Mouse (Mus musculus) neural tube, embryonic 11.5 days (tissue): Measurements from ENCODE around the gene Ctxn1. TPM values are rescaled to one million over a fixed set of nuclear protein-coding genes. Genes with fewer than 3 reads are reported as not detected.
A peak's percentile ranks its signal among the peaks of the same experiment; 100 is the strongest.

Experiments
- ATAC-seq: fragments of 200-750 bp; cut with Nextera tagmentation; 2 replicates; pipeline ENCODE4 v1.8.0; 2017; ENCODE audit warnings: moderate number of reproducible peaks, mild to moderate bottlenecking, moderate TSS enrichment, moderate library complexity; ENCODE audit not compliant: insufficient read depth, low FRiP score, low TSS enrichment
- DNase-seq: peaks from one replicate; pipeline ENCODE4 v3.0.0-alpha.2; 2015; ENCODE audit warnings: low spot score
- H3K27ac ChIP-seq: fragments of 300-500 bp; sonication (generic); 2 replicates; pipeline ENCODE4 v1.5.1; 2014; ENCODE audit warnings: low read depth, mild to moderate bottlenecking, low read length
- H3K27me3 ChIP-seq: fragments of 300-500 bp; sonication (generic); 2 replicates; pipeline ENCODE4 v1.6.1; 2014; ENCODE audit warnings: mild to moderate bottlenecking, low read length, mixed read lengths; ENCODE audit not compliant: control insufficient read depth, insufficient read depth
- H3K36me3 ChIP-seq: fragments of 300-500 bp; sonication (generic); 2 replicates; pipeline ENCODE4 v1.6.1; 2014; ENCODE audit warnings: mild to moderate bottlenecking, low read length, moderate library complexity, mixed read lengths; ENCODE audit not compliant: control insufficient read depth, insufficient read depth
- H3K4me1 ChIP-seq: fragments of 300-500 bp; sonication (generic); 2 replicates; pipeline ENCODE4 v1.6.1; 2014; ENCODE audit warnings: low read length, mixed read lengths; ENCODE audit not compliant: control insufficient read depth, insufficient read depth
- H3K4me2 ChIP-seq: fragments of 300-500 bp; sonication (generic); 2 replicates; pipeline ENCODE4 v1.6.1; 2014; ENCODE audit warnings: low read depth, mild to moderate bottlenecking, moderate library complexity
- H3K4me3 ChIP-seq: fragments of 300-500 bp; sonication (generic); 2 replicates; pipeline ENCODE4 v1.5.1; 2014; ENCODE audit warnings: low read depth, low read length
- H3K9ac ChIP-seq: fragments of 300-500 bp; sonication (generic); 2 replicates; pipeline ENCODE4 v1.6.1; 2014; ENCODE audit warnings: mild to moderate bottlenecking, low read length
- H3K9me3 ChIP-seq: fragments of 300-500 bp; sonication (generic); 2 replicates; pipeline ENCODE4 v1.6.1; 2016; ENCODE audit warnings: low read length; ENCODE audit not compliant: control insufficient read depth
- WGBS: fragments of 180-500 bp; shearing (Covaris S2); extraction: QIAGEN DNeasy Blood & Tissue Kit; methylation state at CpG from one replicate; pipeline ENCODE4 v1.1.7; 2014; 5-methylcytosine and 5-hydroxymethylcytosine counted together
- polyA plus RNA-seq: library from polyadenylated mRNA; unstranded; fragments of >200 nt; fragmentation: Nextera tagmentation; extraction: Ambion mirVana; gene quantifications from 2 replicates; pipeline ENCODE4 v1.2.1, GENCODE M21; 2014

The Ctxn1 gene
- polyA plus RNA-seq, 1 experiment from 2014 or later = 140 TPM

DNA sequence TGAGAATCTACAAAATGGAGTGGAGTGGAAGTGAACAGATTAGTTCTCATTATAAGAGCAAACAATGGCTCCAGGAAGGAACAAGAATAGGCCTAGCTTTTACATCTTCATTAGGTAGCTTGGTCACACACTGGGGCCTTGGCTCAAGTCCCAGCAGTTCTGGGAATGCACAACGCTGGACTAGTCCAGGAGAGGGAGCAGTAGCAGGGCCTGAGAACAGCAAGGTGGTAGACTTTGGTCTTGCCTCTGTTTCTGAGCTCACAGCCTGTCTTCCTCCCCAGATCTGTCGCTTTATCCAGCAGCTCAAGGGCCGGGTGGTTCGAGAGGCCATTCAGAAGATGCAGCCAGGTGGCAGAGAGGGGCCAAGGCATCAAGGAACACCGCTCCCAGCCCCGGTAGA, 5.1 kb downstream of the Ctxn1 start:
- 69% methylated on average over 6 of the region's 6 CpGs for WGBS
- H3K9me3 ChIP-seq = no peaks in the 10 kb centered on the region
- no peak for DNase-seq

DNA sequence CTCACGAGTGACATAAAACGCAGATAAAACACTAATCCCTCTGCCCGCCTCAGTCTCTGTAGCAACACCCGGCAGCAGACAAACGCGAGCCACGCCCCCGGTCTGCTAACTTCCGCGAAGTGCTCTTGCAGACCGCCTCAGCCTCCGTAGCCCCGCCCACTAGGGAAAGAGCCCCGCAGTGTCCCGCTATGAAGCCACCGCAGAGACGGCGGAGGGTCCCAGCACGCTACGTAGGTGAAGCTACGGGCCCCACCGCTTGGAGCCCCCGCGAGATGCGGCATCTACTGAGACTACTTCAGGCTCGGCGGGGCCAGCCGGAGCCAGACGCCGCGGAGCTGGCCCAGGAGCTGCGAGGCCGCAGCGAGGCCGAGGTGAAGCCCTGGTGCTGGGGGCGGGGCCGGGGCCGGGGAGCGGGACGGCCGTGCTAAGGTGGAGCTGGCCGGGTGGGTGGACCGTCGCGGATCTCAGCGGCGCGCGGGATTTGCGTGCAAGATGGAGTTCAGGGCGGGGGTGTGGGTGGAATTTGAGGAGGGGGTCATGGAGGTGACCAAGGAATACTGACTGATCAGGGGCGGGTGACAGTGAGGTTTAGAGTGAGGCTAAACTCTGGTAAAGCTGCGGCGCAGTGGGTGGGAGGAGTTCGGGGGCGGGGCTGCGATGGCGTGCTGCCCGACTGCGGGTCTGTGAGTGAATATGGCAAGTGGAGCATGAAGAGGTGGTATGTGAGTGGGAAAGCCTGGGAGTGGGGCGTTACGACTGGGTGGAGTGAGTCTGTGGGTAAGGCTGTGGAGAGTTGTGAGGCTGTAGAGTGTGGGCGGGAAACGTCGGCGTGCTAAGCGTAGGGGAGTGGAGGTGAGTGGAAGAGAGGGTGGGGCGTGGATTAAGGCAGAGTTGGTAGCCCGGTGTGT, 5.9 kb downstream of the Ctxn1 start, which contains the start of gene Snapc2:
Snapc2 (plus strand) TSS at position 147 of the 908 bp plus-strand sequence.
- peak within 1 kb of the TSS; percentile 87 for H3K4me3 ChIP-seq
- peak within 1 kb of the TSS; percentile 84 for H3K9ac ChIP-seq
- DNase-seq (peak; percentile 96), ATAC-seq (peak; percentile 86)
- H3K27ac ChIP-seq = peak within 1 kb of the TSS; percentile 68
- 0 out of 2 replicates have a peak, but pooled peaks cover 2% of the 10 kb centered on the region for H3K27me3 ChIP-seq
- H3K4me1 ChIP-seq = peaks cover 15% of the 10 kb centered on the region
- H3K36me3 ChIP-seq = peaks cover 2% of the 10 kb centered on the region; the same call in 1 of the 2 replicates
- under 1% methylated on average over 69 of the region's 69 CpGs for WGBS
- peak within 1 kb of the TSS; percentile 72 for H3K4me2 ChIP-seq
- no peaks in the 10 kb centered on the region for H3K9me3 ChIP-seq

More for the DNA sequence above, 5.1 kb downstream of the Ctxn1 start:
- H3K4me1 ChIP-seq = peaks cover 15% of the 10 kb centered on the region
- H3K36me3 ChIP-seq = peaks cover 2% of the 10 kb centered on the region; the same call in 1 of the 2 replicates
- H3K27ac ChIP-seq = no peak overlapping the region
- H3K4me2 ChIP-seq = peak overlapping the region; percentile 72
- peak overlapping the region; percentile 87 for H3K4me3 ChIP-seq
- no peak for ATAC-seq
- 0 out of 2 replicates have a peak, but pooled peaks cover 2% of the 10 kb centered on the region for H3K27me3 ChIP-seq
- no peak overlapping the region for H3K9ac ChIP-seq

DNA sequence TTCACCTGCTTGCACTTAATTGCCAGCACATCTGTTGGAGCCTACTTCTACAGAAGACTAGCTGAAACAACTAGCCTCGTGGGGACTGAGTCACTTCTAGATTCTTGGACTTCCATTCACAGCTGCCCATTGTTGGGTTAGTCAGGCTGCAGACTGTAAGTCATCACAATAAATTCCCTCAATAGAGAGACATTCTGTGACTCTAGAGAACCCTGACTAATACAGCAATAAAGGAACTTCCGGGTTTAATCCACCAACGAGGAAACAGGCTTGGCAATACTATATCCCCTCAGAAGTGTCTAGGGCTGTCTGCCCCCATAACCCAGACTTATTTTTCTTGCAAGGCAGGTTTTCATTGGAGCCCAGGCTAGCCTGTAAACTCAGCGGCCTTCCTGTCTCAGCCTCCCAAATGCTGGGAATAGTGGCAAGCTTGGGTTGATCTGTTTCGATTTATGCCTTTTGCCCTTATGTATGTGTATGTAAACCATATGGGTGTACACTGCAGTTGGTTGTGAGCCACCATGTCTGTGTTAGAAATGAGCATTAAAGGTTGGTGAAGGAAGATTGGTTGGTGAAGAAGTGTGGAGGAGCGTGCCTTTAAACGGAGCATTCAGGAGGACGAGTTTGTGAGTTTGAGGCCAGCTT, 6.8 kb downstream of the Ctxn1 start:
- Histone ChIP-seq H3K9me3 (no peaks in the 10 kb centered on the region), H3K27ac (no peak overlapping the region), H3K9ac (peak overlapping the region; percentile 84; the same call in 1 of the 2 replicates), H3K4me3 (peak overlapping the region; percentile 87), H3K27me3 (0 out of 2 replicates have a peak, but pooled peaks cover 2% of the 10 kb centered on the region), H3K4me2 (peak overlapping the region; percentile 72), H3K4me1 (peaks cover 9% of the 10 kb centered on the region), H3K36me3 (peaks cover 2% of the 10 kb centered on the region; the same call in 1 of the 2 replicates)
- DNase-seq (peak; percentile 4), ATAC-seq (peak; percentile 0; the same call in 1 of the 2 replicates)
- WGBS = 48% methylated on average over 8 of the region's 8 CpGs

DNA sequence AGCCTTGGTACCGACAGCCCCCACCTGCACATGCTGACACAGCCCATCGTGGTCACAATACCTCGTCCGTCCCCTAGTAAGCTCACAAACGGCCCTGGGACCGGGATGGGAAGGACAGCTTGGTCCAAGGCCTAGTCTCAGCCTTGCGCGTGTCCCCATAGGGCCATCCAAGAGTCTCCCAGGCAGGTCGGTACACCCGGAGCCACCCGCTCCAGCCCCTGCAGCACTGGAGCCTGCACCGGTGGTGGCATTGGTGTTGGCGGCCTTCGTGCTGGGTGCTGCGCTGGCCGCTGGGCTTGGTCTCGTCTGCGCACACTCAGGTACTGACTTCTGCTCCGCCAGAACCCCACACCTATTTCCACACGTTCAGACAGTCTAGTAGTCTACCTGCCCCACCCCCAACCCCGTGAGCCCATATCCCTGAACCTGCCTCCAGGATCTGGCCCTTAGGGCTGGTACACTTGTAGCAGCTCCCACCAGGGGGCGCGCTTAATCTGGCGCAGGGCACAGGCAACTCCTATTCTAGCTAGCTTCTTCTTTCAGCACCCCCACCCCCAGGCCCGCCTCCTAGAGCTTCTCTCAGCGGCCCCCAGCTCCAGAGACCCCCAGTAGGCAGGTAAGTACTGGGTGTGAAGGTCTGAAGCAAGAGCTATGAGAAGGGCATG, 8.6 kb downstream of the Ctxn1 start:
- no peak overlapping the region for H3K9ac ChIP-seq
- DNase-seq = peak; percentile 85
- H3K36me3 ChIP-seq = peaks cover 8% of the 10 kb centered on the region
- no peak overlapping the region for H3K4me3 ChIP-seq
- no peak overlapping the region for H3K27ac ChIP-seq
- H3K9me3 ChIP-seq = no peaks in the 10 kb centered on the region
- peaks cover 5% of the 10 kb centered on the region for H3K4me1 ChIP-seq
- ATAC-seq = no peak
- 0 out of 2 replicates have a peak, but pooled peaks cover 2% of the 10 kb centered on the region for H3K27me3 ChIP-seq
- WGBS = 28% methylated on average over 26 of the region's 26 CpGs
- H3K4me2 ChIP-seq = no peak overlapping the region

DNA sequence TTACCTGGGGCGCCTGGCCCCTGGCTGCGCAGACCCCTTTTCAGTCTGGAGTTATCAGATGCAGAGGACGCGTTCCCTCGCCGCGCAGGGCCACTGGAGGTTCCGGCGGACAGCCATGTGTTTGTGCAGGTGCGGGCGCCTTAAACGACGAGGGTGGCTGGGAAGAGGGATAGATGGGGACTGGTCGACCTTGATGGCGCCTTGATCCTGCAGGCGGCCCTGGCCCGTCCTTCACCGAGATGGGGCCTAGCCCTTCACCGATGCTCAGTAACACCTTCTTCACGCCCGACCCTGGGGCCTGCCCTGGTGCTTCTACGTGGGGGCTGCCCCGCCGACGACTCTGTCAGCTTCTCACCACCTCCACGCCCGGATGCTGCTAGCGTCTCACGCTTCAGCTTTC, 9.9 kb downstream of the Ctxn1 start:
- no peak overlapping the region for H3K27ac ChIP-seq
- 17% methylated on average over 29 of the region's 29 CpGs for WGBS
- DNase-seq = peak; percentile 55

DNA sequence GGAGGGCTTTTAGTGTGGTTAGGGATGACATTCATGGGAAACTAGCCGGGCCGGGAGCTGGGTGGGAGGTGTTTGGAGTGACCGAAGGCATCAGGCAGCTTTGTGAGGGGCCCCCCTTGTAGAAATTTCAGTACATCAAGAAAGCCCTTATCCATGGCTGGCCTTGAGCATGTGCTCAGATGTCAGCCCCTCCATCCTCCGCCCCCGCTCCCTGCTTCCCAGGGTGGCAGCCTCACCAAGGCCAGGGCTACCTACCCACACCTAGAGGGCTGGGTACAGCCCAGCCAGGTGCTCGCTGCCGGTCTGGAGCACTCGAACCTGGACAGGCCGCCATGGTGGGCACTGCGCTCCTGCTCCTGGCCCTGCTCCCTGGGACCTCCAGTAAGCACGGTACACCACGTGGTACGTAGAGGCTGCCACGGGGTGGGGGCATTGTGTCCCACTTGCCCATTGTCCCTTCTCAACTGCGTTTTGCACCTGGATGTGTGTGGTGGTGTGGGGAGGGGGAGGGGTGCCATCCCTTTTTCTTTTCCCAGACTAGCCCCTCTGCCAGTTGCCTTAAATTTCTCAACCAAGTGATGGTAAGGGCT, 11.0 kb downstream of the Ctxn1 start, which contains the start of gene Tgfbr3l:
Tgfbr3l (plus strand) TSS at position 264 of the 590 bp plus-strand sequence.
- no peak within 1 kb of the TSS for H3K9ac ChIP-seq
- H3K36me3 ChIP-seq = peaks cover 24% of the 10 kb centered on the region
- H3K27me3 ChIP-seq = 0 out of 2 replicates have a peak, but pooled peaks cover 2% of the 10 kb centered on the region
- H3K4me1 ChIP-seq = no peaks in the 10 kb centered on the region
- DNase-seq (no peak), ATAC-seq (no peak)
- WGBS = 82% methylated on average over 15 of the region's 15 CpGs
- no peak within 1 kb of the TSS for H3K4me2 ChIP-seq
- no peak within 1 kb of the TSS for H3K27ac ChIP-seq
- H3K4me3 ChIP-seq = no peak within 1 kb of the TSS
- H3K9me3 ChIP-seq = no peaks in the 10 kb centered on the region; the same call in 1 of the 2 replicates

More for the DNA sequence above, 9.9 kb downstream of the Ctxn1 start:
- Histone ChIP-seq H3K9ac (no peak overlapping the region), H3K4me1 (peaks cover 5% of the 10 kb centered on the region), H3K4me3 (no peak overlapping the region), H3K27me3 (0 out of 2 replicates have a peak, but pooled peaks cover 2% of the 10 kb centered on the region), H3K36me3 (peaks cover 15% of the 10 kb centered on the region), H3K4me2 (no peak overlapping the region), H3K9me3 (no peaks in the 10 kb centered on the region; the same call in 1 of the 2 replicates)
- no peak for ATAC-seq

DNA sequence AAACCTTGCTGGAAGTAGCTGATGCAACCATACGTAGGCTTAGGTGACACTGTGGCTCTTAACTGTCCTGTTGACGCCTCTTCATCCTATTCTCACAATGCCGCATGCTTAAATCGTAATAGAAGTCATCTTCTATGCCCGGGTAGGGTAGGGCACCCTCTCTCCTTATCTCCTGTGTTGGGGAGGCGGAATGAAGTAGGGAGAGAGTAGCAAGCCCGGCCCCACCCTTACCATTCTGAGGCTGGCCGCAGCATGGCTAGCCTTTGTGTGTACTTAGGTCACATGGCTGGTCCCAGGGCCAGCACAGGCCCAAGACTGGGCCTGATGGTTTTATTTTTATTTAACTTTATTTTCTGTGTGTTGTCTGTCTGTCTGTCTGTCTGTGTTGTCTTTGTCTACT, 11.8 kb downstream of the Ctxn1 start:
- ATAC-seq = no peak
- Histone ChIP-seq H3K36me3 (peaks cover 24% of the 10 kb centered on the region), H3K4me2 (no peak overlapping the region), H3K4me3 (no peak overlapping the region), H3K9ac (no peak overlapping the region), H3K27ac (no peak overlapping the region), H3K27me3 (0 out of 2 replicates have a peak, but pooled peaks cover 2% of the 10 kb centered on the region), H3K4me1 (no peaks in the 10 kb centered on the region), H3K9me3 (no peaks in the 10 kb centered on the region; the same call in 1 of the 2 replicates)
- peak; percentile 4 for DNase-seq
- 91% methylated on average over 8 of the region's 8 CpGs for WGBS

DNA sequence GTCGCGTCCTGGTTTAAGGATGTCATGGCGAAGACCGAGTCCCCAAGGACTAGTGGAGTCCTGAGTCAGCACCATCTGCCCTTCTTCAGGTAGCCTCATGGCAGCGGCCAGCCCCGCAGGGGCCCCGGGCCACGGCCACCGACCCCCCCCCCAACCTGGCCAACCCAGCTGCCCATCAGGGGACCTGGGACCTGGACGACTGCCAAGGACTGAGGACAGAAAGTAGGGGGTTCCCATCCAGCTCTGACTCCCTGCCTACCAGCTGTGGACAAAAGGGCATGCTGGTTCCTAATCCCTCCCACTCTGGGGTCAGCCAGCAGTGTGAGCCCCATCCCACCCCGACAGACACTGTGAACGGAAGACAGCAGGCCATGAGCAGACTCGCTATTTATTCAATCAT, 13.3 kb downstream of the Ctxn1 start:
- 90% methylated on average over 13 of the region's 13 CpGs for WGBS
- no peak overlapping the region for H3K27ac ChIP-seq
- H3K4me1 ChIP-seq = no peaks in the 10 kb centered on the region
- peaks cover 24% of the 10 kb centered on the region for H3K36me3 ChIP-seq
- no peak overlapping the region for H3K4me3 ChIP-seq
- H3K9ac ChIP-seq = no peak overlapping the region
- DNase-seq (no peak), ATAC-seq (no peak)
- no peak overlapping the region for H3K4me2 ChIP-seq
- H3K9me3 ChIP-seq = no peaks in the 10 kb centered on the region; the same call in 1 of the 2 replicates
- H3K27me3 ChIP-seq = 0 out of 2 replicates have a peak, but pooled peaks cover 2% of the 10 kb centered on the region
